In the genomic region with DNA sequence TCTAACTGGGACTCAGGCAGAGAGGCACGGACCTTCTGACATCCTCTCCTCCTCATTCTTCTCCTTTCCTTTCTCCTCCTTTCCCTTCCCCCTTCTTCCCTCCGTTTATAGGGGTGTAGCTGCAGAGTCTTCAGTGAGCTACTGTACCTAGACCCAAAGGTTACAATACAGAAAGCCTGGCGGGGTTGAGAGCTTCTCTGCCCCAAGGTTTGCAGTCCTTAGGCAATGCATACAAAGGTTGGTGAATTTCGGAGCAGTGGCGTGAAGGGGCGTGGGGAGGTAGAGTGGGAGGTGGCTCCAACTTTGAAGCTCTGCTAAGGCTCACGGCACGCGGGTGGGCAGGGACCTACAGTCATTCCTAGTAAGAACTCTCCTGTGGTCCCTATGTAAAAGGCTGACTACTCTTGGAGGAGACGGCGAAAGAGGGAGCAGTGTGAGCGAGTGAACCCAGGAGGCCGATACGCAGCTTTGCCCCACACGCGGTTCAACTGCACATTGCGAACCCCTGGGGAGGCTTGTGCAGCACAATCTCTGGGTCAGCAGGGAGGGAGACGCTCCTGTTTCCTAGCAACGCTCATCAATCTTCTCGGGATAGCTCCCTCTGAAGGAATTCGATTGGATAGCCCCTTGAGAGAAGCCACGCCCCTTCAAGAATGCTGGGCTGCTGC, we compare ENCODE assay signal across 8 mouse cellular contexts. TPM values are rescaled to one million over a fixed set of nuclear protein-coding genes. Genes with fewer than 3 reads are reported as not detected.
A peak's percentile ranks its signal among the peaks of the same experiment; 100 is the strongest.
DNase-seq lines count a peak whose midpoint lies in the region; ATAC-seq and TF ChIP-seq lines count a peak whose summit lies in the region.

No protein-coding gene starts in this region.

- H3K9me3 ChIP-seq in lung, embryonic 14.5 days (ENCODE audit: low read depth, low read length): no peaks in the 10 kb centered on the region
- no peaks in the 10 kb centered on the region for H3K9me3 ChIP-seq in midbrain, embryonic 11.5 days (ENCODE audit: control insufficient read depth, low read length)

- H3K4me2 ChIP-seq in lung, embryonic 14.5 days: peak overlapping the region; percentile 69
- H3K4me2 ChIP-seq in midbrain, embryonic 11.5 days: peak overlapping the region; percentile 94

- peak; percentile 79 for DNase-seq in lung, embryonic 14.5 days
- DNase-seq in lung, adult 18-20 months: no peak
- peak; percentile 29 to 32 for DNase-seq in cerebellum, postnatal 36 days
- DNase-seq in frontal cortex, postnatal 36 days (ENCODE audit: low spot score in 2 of 2): peak; percentile 84 to 90
- DNase-seq in layer of hippocampus, adult 9-10 months (ENCODE audit: low spot score): peak; percentile 50
- peak; percentile 98 for DNase-seq in midbrain, embryonic 11.5 days (ENCODE audit: low spot score, missing footprints)
- DNase-seq in testis, postnatal 10 days (ENCODE audit: low spot score): peak; percentile 40
- DNase-seq in urinary bladder, adult 18-20 months (ENCODE audit: low spot score in 2 of 2): no peak

- H3K27me3 ChIP-seq in lung, embryonic 14.5 days (ENCODE audit: insufficient read depth, low read length): peaks cover 20% of the 10 kb centered on the region
- peaks cover 3% of the 10 kb centered on the region; the same call in 1 of the 2 replicates for H3K27me3 ChIP-seq in midbrain, embryonic 11.5 days (ENCODE audit: control insufficient read depth, insufficient read depth, low read length)

- H3K9ac ChIP-seq in lung, embryonic 14.5 days: no peak overlapping the region
- peak overlapping the region; percentile 72 for H3K9ac ChIP-seq in midbrain, embryonic 11.5 days (ENCODE audit: low read length)

- WGBS in lung, embryonic 14.5 days: under 1% methylated on average over 22 of the region's 22 CpGs
- 0% methylated on average over 22 of the region's 22 CpGs for WGBS in midbrain, embryonic 11.5 days

- H3K4me3 ChIP-seq in lung, embryonic 14.5 days (ENCODE audit: low read depth, low read length): peak overlapping the region; percentile 37
- peak overlapping the region; percentile 52 for H3K4me3 ChIP-seq in midbrain, embryonic 11.5 days (ENCODE audit: low read depth, low read length)

- no peaks in the 10 kb centered on the region for H3K36me3 ChIP-seq in lung, embryonic 14.5 days (ENCODE audit: insufficient read depth)
- H3K36me3 ChIP-seq in midbrain, embryonic 11.5 days (ENCODE audit: control insufficient read depth, insufficient read depth, low read length): no peaks in the 10 kb centered on the region

- peak; percentile 95 for ATAC-seq in lung, embryonic 14.5 days (ENCODE audit: insufficient read depth)
- peak; percentile 92 for ATAC-seq in midbrain, embryonic 11.5 days (ENCODE audit: low FRiP score)

- H3K27ac ChIP-seq in lung, embryonic 14.5 days (ENCODE audit: low read depth): no peak overlapping the region
- peak overlapping the region; percentile 2; the same call in 1 of the 2 replicates for H3K27ac ChIP-seq in midbrain, embryonic 11.5 days (ENCODE audit: low read depth, low read length)

- no peaks in the 10 kb centered on the region for H3K4me1 ChIP-seq in lung, embryonic 14.5 days (ENCODE audit: insufficient read depth)
- peaks cover 13% of the 10 kb centered on the region for H3K4me1 ChIP-seq in midbrain, embryonic 11.5 days (ENCODE audit: control insufficient read depth, insufficient read depth, low read length)

- TF ChIP-seq CTCF in lung, embryonic 14.5 days (IDR thresholded peaks at IDR 0.05; ENCODE audit: low read depth): no peak

RNA-seq across cellular contexts. Expression of a gene that starts 0.8 kb away (rescaled TPM):
- 0.08 and 0.09 TPM in 2 replicates for polyA plus RNA-seq in lung, embryonic 14.5 days (2014; fragmentation: Nextera tagmentation; extraction: Ambion mirVana)
- polyA plus RNA-seq in midbrain, embryonic 11.5 days (2014; fragmentation: Nextera tagmentation; extraction: Ambion mirVana): 4.2 and 5.0 TPM in 2 replicates

Comparison
In these comparisons a context has a peak if more than half of its experiments do, and no peak if none do; other contexts are left out.
1. DNase-seq: peak in lung, embryonic 14.5 days (single experiment), cerebellum, postnatal 36 days (2 of 2), frontal cortex, postnatal 36 days (2 of 2), layer of hippocampus, adult 9-10 months (single experiment), midbrain, embryonic 11.5 days (single experiment) and testis, postnatal 10 days (single experiment); none in lung, adult 18-20 months (0 of 2) and urinary bladder, adult 18-20 months (0 of 2).